Mouse (Mus musculus) retina, postnatal 1 day (tissue): ENCODE measurements at regions not wholly inside any gene's neighbourhood (a gene's known extent, or its start where the extent isn't known, plus 50 kb on each side); places are given as distances from the start of the nearest gene placed in this dataset.
A peak's percentile ranks its signal among the peaks of the same experiment; 100 is the strongest.
"Not testable (repeated sequence)": the region's sequence is repeated elsewhere in the genome, so short reads cannot be mapped to it uniquely, and the experiment has no call there.

Experiments used
- DNase-seq: peaks from one replicate; pipeline ENCODE4 v3.0.0-alpha.2; 2012

- not testable (repeated sequence) for DNase-seq
Observed at GRCm38 (mm10) chr12:20415397-20415796, 461.1 kb downstream of the Gm21863 start.

GRCm38 (mm10) chr12:20426359-20426758, 472.1 kb downstream of the Gm21863 start:
- not testable (repeated sequence) for DNase-seq

GRCm38 (mm10) chr12:20464585-20464984, 510.3 kb downstream of the Gm21863 start:
- DNase-seq, result peak; percentile 0
